Mouse (Mus musculus): ENCODE results near the gene Coa5. TPM values are rescaled to one million over a fixed set of nuclear protein-coding genes. Genes with fewer than 3 reads are reported as not detected.

Coa5 gene
- 10 to 100 TPM; 40.8 to 41.4 TPM for total RNA-seq (2021)

DNA sequence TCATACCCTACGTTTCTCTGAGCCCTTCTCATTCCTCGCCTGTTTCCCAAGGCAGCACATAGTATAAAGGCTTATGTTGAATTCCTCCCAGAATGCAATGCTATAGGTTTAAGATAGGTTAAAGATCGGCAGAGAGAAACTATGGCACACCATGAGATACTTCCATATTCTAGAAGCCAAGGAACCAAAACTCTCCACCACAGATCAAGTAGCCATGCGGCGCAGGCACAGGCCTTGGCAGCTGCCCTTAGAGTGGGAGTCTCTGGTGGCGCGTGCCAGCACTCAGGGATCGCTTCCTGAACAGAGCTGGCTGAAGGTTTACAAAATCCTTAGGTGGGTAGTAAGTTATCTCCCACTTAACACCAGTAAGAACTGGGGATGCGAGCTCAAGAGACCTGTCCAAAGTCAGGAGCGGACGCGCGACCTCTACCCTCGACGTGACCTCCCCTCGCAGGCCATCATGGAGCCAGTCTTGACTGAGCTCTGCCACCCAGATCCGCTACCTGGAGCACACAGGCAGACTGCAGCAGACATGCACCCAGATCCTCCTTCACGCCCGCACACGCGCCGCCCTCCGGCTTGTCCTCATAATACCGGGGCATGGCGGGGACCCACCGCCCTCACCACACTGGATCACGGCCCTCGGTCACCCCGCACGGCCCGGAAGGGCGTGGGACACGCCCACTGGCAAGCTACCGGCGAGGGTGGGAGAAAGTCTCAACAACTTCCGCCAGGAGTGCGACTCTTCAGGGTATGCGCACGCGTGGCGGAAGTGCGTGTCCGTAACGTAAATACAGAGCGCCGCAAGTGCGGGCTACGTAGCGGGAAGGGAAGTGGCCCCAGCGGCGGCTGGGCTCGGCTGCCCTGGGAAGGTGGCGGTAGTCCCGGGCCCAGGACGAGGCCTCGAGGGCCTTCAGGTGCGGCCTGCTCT, at the start of gene Coa5, which contains the start of gene Unc50:
Gene Coa5, minus strand, starts transcription at position 738 of the 931 bp plus-strand sequence.
Gene Unc50, plus strand, starts transcription at position 774 of the 931 bp plus-strand sequence.
- DNase-seq (ENCODE audit: extremely low spot score in 1 of 2, low spot score in 2 of 2) = peak; percentile 92 to 95
- intact Hi-C loops (cut with DNase I) = loop anchor here (5.0 kb wide), 1 partner anchor 157 kb away; no protein-coding TSS in a partner anchor

DNA sequence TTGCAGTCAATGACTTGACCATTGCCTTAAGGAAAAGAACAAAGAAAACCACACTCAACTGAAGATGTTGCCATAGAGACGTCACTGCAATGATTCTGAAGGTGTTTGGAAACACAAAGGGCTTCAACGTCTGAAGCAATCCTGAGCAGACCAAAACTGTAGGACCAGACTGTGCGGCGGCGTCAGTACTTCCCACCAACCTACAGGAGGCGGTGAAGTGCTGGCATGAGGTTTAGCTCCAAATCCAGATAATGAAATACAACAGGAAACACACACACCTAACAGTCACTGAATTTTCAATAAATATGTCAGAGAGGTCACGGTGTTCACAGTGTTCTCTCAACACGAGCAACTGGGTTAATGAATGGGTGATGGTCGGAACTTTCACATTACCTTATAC, 49.2 kb upstream of the Coa5 start:
- peak in 1 of 2 experiments; percentile 50 for DNase-seq (ENCODE audit: extremely low spot score in 1 of 2, low spot score in 2 of 2)
- intact Hi-C loops (cut with DNase I) = no loop called here

DNA sequence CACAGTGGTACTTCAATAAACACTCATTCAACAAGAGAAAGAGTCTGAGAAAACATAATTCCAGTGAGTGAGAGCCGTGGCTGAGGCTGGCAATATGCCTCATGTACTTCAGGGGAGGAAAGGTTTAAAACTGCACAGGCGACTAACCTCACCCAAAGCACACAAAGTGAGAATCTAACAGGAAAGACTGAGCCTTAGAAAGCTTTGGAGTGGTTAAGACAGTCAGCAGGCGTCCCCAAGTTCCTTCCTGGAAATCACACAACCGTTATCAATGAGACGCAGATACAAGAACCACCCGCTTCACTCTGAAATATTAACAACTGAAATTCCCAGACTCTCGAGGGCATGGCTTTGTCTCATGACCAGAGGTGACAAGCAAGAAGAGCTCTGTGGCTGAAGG, 48.5 kb upstream of the Coa5 start:
- intact Hi-C loops (cut with DNase I) = no loop called here

DNA sequence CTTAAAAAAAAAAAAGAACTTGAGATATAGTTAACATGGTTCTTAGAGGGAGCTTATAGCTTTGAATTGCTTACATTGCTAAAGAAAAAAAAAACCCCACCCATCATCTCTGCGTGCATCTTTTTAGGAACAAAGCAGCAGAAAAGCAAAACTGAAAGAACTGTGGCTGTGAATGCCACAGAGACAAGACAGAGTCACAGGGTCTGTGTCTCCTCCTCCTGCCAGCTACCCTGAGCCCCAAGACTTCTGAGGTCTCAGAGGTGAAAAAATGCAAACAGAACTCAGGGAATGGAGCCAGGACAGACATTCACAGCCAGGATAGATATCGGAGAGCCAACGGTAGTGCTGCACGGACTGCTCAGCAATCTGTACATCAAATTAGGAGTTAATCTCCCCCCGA, 48.0 kb upstream of the Coa5 start:
- intact Hi-C loops (cut with DNase I) = no loop called here
- no peak for DNase-seq (ENCODE audit: extremely low spot score in 1 of 2, low spot score in 2 of 2)

More for the DNA sequence above, 48.5 kb upstream of the Coa5 start:
- no peak for DNase-seq (ENCODE audit: extremely low spot score in 1 of 2, low spot score in 2 of 2)

DNA sequence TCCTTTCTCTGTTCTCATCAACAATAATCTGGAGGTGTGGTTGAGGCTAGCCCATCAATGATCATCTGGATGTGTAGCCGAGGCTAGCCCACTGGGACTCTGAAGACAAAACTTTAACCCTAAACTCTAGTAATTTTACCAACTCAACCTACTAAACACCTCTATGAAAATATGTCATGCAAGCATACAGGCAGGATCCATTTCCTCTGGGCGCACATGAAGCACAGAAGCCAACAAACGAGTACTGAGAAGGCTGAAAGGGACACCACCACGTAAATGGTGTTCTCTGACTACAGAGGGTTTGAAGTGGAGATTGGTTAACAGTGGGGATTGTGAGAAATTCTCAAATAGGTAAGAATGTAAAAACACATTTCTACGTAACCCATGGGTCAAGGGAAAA, 47.3 kb upstream of the Coa5 start:
- intact Hi-C loops (cut with DNase I) = no loop called here
- DNase-seq (ENCODE audit: extremely low spot score in 1 of 2, low spot score in 2 of 2) = no peak

DNA sequence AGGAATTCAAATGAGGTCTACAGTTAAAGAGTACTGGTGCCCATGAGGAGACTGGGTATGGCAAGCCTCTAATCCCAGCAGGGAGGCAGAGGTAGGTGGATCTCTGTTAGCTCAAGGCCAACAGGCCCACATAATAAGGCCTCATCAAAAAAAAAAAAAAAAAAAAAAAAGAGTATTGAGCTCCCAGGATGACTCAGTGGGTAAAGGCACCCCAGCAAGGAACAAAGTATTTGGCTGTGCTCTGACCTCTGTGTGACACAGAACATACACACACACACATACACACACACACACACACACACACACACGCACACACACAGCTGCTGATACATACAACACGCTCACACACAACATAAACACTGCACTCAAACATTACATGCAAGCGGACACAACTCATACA, 45.4 kb upstream of the Coa5 start:
- no peak for DNase-seq (ENCODE audit: extremely low spot score in 1 of 2, low spot score in 2 of 2)
- intact Hi-C loops (cut with DNase I) = no loop called here

DNA sequence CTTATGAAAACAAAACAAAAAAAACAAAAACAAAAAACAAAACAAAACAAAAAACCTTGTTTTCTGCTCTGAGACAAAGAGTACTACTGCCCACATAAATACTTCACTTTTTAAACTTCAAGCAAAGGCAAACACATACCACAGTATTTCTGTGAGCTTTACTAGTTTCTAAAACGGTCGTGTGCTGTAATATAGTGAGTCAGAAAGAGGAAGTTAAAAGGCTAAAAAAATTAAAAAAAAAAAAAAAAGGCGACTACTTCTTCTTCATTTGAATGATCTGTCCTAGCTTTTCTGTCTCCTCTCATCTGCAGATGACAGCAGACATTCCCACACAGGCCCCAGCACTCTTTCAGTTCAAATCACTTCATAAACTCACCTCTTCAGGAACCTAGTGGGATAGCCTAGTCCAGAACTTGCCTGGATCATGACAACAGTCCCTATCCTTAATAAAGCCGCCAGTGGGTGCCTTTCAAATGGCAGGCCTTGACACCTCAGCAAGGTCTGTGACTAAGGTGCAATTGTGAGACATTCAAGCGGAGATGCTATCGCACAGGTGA, 44.8 kb upstream of the Coa5 start:
- DNase-seq (ENCODE audit: extremely low spot score in 1 of 2, low spot score in 2 of 2) = no peak
- intact Hi-C loops (cut with DNase I) = loop anchor here (5.0 kb wide), 1 partner anchor 163 kb away; no protein-coding TSS in a partner anchor

DNA sequence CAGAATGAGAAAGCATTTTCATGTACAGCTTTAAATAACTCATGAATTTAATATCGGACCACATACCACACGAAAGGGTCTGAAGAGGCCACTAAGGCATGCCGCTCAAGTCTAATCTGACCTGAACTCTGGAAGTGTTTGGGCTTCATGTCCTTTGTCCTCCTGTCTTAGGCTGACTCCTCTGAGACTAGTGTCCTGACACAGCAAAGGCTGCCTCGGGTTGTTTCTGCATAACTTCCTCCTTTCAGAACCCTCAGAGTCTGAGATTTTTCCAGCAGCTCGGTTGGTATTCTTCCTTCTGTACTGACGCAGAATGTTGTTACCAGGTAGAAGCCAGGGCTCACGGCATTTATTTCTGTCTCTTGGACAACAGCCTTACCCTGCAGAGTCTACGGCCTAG, 44.1 kb upstream of the Coa5 start:
- intact Hi-C loops (cut with DNase I) = loop anchor here (5.0 kb wide), 1 partner anchor 163 kb away; no protein-coding TSS in a partner anchor
- no peak for DNase-seq (ENCODE audit: extremely low spot score in 1 of 2, low spot score in 2 of 2)

DNA sequence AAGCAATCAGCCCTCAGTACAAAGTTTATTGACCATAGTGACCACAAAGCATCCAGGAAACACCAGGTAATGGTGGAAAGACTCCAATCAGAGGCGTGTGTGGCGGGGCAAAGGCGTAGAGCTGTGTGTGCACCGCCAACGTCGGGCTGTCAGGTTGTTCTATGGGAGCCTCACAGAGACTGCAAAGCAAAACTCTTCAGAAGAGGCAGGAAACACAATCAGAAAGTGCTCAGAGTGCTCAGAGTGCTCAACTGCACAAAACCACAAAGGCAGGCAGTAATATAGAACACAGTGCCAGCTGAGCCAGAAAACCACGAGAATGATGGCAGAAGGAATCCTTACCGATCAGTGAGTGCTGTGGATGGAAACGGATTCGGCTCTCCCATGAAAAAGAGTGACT, 43.3 kb upstream of the Coa5 start:
- intact Hi-C loops (cut with DNase I) = loop anchor here (5.0 kb wide), 1 partner anchor 164 kb away; no protein-coding TSS in a partner anchor
- no peak for DNase-seq (ENCODE audit: extremely low spot score in 1 of 2, low spot score in 2 of 2)

DNA sequence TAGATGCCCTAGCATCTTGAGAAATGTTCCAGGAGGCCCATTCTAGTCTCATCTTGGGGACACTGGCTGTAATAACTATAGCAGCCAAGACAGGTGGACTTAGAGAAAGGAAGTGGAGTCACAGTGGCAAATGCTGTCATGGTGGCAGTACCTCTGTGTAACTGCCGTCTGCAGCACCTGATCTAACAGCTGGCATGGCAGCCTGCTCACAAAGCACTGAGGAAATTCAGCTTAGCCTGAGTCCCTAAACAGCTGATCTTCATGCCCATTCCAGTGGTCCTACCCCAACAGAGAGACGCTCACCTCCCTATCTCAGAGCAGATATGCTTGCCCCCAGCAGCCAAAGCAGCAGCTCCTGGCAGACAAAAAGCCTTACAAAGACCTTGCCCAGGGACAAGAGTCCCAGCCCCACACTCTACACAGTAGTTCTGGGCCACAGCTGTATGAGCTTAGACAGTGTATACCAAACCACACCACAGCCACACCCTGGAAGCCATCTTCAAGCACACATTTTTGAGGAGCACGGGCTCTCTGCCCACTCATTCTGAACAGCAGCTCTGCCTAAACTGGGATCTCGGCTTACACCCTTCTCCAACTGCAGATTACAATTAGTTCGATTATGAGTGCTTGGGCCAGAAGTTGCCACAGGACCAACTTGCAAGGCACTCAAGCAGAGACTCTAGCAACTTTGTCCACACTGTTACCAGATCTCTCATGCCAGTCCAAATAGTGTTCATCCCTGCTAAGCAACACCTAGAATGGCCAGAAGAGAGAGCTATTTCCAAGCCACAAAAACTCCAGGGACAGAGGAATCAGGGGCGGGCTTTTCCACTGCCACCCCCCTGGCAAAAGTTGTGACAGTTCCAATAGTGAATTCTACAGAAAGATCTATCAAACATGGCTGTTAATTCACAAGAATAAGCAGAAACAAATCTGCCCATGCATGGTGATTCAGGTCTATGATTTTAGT, 41.6 kb upstream of the Coa5 start:
- intact Hi-C loops (cut with DNase I) = loop anchor here (5.0 kb wide), 1 partner anchor 166 kb away; no protein-coding TSS in a partner anchor
- DNase-seq (ENCODE audit: extremely low spot score in 1 of 2, low spot score in 2 of 2) = no peak

DNA sequence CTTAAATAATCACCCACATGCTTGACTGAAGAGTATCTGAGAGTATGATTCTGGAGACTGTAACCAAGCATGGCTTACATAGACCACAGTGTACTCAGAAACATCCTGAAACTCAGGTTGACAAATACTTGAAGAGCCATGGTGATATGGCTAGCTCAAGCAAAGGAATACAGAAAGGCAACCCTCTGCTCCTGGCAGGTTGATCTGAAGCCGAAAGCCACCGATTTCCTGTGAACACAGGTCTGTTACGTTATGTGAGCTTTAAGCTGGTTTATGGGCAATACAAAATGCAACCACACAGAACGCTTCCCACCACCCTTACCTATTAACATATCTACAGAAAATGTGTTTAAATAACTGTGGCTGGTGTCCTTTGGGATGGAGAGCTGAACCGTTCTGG, 39.1 kb upstream of the Coa5 start:
- intact Hi-C loops (cut with DNase I) = no loop called here
- no peak for DNase-seq (ENCODE audit: extremely low spot score in 1 of 2, low spot score in 2 of 2)

DNA sequence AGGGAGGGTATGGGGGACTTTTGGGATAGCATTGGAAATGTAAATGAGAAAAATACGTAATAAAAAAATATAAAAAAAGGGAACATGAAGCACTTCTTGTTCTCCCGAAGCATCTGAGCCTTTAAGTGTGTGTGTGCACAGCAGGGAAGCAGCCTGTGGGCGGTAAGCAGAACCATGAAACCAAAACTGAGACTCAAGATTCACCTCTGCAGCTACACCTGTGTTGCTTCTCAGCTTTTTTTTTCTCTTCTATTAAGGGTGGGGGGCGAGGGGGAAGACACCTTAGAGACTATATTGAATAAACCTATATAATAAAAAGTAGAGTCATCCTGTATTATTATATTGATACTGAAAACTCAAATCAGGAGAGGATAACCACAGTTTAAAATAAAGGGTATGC, 37.9 kb upstream of the Coa5 start:
- intact Hi-C loops (cut with DNase I) = no loop called here

DNA sequence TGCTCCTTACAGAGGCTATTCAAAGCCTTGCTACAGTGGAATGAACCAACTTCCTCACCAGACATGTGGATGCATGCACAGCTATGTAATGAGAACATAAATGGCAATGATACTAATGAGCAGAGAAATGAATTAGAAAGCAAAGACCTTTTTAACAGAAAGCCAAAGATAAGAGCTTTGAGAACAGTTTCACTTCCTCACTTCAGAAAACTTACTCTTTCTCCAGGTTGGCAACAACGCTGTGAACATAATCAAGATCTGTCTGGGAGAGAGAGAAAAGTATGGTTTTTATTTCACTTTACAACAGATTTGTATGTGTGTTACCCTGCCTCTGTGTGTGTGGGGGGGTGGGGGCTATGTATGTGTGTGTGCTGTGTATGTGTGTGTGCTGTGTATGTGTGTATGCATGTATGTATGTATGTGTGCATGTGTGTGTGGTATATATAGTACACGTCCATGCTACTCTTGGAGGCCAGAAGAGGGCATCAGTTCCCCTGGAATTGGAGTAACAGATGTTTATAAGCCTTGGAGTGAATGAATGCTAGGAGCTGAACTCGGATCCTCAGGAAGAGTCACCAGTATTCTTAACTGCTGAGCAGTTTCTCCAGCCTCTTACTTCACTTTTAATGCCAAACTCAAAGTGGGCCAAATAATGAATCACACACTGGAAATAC, 36.6 kb upstream of the Coa5 start:
- no peak for DNase-seq (ENCODE audit: extremely low spot score in 1 of 2, low spot score in 2 of 2)
- intact Hi-C loops (cut with DNase I) = no loop called here

More for the DNA sequence above, 37.9 kb upstream of the Coa5 start:
- no peak for DNase-seq (ENCODE audit: extremely low spot score in 1 of 2, low spot score in 2 of 2)

DNA sequence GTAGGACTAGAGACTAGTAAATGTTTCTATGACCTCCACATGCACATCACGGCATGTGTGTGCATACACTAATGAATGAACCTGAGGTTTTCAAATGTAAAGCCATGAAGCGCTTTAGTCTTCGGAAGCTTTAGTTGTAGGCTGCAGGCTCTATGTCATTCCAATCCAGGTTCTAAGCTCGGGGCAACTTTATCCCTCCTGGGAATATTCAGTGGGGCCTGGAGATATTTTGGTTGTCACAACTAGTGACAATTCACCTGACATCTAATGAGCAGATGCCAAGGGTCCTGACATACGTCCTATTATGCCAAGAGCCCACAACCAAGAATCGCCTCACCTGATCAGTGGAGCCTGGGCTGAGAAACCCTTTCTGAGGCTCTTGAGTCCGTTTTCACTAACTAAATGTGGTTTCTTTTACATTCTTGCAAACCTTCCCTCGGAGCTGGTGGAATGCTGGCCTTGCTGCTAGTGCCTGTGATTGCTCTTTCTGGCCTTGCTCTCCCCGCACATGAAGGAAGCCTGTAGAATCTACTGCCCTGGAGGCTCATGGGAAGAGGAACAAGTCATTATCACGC, 35.1 kb upstream of the Coa5 start:
- DNase-seq (ENCODE audit: extremely low spot score in 1 of 2, low spot score in 2 of 2) = no peak
- intact Hi-C loops (cut with DNase I) = no loop called here

DNA sequence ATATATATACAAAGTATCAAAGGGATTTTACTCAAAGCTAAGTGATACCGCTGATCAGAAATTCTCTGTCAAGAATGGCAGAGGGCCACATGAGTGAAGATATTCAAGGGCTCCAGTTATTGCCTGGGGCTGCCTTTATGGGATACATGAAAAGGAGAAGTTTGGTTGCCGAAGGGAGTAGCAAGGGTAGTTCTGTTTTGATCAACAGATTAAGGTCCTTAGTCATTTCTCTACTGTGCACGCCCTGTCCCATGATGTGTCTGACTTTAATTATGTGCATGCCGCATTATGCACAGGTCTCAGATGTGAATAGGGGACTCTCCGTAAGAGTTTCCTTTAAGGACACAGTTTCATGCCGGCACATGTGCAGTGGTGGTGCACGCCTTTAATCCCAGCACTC, 27.6 kb upstream of the Coa5 start:
- intact Hi-C loops (cut with DNase I) = no loop called here
- no peak for DNase-seq (ENCODE audit: extremely low spot score in 1 of 2, low spot score in 2 of 2)

DNA sequence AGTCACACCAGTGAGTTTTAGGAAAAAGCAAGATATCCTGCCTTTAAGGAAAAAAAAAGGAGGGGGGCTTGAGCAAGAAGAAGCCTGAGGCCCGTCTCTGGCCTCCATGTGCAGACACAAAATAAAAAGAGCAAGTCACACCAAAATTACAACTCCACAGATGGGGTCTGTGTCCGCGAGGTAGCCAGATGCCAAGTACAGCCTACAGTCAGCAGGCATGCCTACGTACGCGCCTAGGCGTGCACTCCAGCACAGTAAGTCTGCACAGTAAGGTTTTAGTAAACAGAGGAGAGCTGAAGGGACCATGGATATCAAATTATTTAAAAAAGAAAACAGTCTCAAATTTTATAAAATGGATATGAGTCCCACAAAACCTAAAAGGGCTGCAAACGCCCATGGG, 21.4 kb upstream of the Coa5 start:
- intact Hi-C loops (cut with DNase I) = no loop called here
- DNase-seq (ENCODE audit: extremely low spot score in 1 of 2, low spot score in 2 of 2) = no peak

DNA sequence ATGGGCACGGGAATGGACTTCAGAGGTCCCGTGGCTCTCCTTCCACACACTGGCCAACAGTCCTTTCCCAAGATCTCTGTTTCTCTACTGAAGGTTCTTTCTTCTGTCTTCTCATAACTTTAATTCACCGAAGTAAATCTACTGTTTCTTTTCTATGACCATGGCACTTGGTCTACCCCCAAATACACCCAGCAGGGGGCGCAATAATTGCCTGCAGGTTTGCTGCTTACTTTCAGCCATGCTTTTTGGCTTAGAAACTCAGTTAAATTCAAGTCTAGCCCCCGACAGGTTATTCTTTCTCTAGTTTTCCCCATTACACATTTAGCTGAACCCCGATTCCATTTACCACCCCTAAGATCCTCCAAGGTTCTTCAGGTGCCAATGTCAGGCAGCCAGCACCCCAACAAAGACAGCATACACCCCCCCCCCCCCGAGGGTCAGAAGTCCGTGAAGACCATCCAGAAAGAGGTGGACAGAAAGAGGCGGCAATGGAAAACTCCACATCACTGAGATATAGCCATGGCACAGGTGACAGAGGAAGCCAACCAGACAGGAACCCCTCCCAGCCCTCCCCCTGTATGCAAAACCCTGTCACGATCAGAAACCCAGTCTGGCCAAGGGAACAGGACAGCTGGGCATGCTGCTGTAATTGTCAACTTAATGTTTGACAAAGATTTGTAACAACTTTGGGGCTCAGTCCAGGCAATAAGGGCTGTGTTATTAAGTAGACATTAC, 18.6 kb upstream of the Coa5 start:
- DNase-seq (ENCODE audit: extremely low spot score in 1 of 2, low spot score in 2 of 2) = peak in 1 of 2 experiments; percentile 66
- intact Hi-C loops (cut with DNase I) = loop anchor here (5.0 kb wide), 1 partner anchor 189 kb away; no protein-coding TSS in a partner anchor

Measured in left cerebral cortex, postnatal 10 days (tissue).